Mouse (Mus musculus) cerebellum, adult 9-11 months (tissue): ENCODE data around the gene Gm3045.
A peak's percentile ranks its signal among the peaks of the same experiment; 100 is the strongest.

Experiments
- DNase-seq: peaks from one replicate; pipeline ENCODE4 v3.0.0; 2022

The Gm3045 gene

DNA sequence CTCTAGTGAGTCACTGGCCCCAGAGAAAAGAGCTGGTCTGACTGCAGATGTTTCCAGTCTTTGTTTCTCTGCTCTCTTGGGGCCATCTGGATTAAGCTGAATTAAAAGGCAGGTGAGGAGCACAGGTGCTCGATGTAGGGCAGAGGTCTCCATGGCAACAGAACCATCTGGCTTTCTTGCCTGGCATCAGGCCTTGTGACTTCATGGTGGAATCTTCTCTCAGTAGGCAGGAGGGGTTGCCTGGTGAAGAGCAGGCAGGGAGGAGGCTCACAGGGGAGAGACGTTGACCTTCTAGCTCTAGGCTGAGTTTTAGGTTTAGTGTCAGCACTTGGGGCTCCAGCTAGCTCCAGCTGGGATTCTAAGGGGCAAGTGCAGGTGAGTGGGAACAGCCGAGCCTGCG is at the start of gene Gm3045:
TSS of gene Gm3045 (plus strand) at position 230 of the 400 bp plus-strand sequence.
- DNase-seq: peak; percentile 52

GRCm38 (mm10) chr13:56380855-56381685 is 45.3 kb upstream of the Gm3045 start:
- no peak for DNase-seq

DNA sequence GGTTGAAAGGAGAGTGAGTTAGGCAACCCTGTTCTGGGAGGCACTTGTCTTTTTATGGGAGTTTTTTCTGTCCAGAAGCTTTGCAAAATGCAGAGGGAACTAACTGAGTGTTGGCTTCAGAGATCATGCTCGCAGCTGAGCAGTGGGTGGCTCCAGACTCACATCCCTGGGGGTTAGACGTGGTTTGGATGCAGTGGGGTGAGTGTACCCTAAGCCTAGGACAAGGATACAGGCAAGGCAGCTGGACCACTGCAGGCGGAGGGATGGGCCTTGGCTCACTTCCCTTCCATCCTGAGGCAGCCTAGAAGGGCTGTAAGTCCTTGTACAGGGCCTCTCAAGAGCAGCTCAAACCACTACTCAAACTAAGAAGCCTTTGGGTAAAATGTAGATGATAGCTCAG is 43.0 kb upstream of the Gm3045 start:
- DNase-seq: no peak

GRCm38 (mm10) chr13:56386411-56386810 is 40.0 kb upstream of the Gm3045 start:
- DNase-seq: no peak

DNA sequence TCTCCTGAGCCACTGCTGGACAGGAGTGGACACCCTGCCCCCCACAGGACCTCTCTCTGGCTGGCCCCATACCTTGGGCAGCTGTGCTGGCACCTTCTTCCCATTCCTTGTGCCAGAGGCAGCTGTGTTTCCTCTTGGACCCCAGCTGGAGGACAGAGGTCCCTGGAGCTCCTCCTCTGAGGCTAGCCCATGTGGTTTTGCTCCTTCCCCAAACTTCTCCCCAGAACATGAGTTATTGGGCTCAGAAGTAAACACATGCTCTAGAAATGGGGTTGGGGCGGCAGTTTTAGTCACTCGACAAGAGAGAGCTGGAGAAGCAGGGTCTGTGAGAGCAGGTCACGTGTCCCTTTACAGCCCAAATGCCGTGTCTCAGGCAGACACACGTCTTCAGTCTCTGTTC is 39.0 kb upstream of the Gm3045 start:
- DNase-seq: no peak

DNA sequence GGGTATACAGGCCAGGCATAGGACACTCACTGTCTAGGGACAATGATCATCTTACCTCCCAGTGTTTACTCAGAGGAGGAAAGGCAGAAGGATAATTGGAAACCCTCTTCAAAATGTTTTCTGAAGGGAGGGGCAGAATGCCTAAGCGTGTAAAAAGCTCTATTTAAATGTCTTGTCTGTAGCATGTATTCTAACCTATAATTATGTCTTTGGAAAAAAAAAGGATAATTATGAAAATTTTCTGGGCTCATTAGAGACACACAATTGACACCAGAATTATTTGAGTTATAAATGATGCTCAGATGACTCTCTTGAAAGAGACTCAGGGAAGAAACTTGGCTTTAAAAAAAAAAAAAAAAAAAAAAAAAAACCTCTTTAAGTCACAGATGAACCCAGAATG is 38.4 kb upstream of the Gm3045 start:
- DNase-seq: no peak

- peak; percentile 11 for DNase-seq
Measured at GRCm38 (mm10) chr13:56397572-56397971, 28.8 kb upstream of the Gm3045 start.

GRCm38 (mm10) chr13:56401186-56401585 is 25.2 kb upstream of the Gm3045 start:
- DNase-seq: no peak

DNA sequence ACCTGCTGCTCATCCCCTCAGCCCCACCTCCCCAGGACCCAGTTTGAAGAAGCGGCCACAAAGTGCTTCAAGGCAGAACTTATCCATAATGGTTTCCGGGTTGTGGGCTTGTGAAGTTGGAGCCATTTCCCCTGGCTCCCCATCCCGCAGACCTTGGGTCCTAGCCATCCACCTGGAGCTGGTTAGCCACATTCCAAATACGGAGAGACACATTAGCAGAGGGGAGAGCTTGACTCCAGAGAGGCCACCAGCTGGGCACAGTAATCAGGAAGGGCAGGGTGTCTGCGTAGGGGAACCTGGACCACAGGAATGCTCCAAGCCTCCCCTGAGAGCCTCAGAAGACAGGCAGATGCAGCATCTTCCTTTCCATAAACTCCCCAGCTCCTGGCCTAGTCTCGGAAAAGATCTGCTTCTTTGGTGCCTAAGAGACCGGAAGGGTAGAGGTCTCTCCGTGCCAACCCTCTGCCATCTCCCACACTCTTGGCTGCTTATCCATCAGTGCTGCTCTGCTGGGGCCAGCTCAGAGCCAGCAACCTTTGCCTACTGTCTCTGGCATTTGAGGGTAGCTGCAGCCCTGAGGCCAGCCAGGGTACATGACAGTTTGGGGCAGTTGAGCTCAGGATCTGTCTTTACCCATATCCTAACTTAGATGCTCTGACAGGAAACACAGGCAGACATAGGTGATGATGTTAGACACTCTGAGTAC is 22.9 kb upstream of the Gm3045 start:
- no peak for DNase-seq

DNA sequence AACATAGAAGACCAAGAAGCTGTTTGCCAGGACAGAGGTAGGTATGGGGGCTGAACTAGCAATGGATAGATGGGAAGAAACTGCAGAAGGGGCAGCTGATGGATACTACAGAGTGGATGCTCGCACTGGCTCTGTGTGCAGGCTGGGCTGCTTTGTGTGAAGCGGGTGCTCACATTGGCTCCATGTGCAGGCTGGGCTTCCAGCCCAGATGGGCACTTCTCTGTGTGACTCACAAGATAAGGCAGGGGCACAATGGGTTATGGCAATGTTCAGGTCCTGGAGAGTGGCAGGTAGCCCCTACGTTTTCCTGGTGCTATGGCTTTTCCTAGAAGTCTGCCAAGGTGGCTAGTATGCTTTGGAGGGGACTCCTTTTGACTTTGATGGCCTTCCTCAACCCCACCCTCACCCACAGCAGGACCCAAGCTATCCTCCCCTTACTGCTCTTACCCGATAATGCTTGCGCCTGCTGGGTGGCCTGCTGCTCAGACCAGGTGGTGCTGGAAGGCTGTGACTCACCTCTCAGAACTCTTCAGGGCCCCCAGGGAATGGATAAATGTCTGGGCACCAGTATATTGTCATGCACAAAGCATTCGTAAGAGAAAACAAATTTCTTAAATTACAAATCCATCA is 21.8 kb upstream of the Gm3045 start:
- peak; percentile 34 for DNase-seq

- DNase-seq: no peak
Measured at GRCm38 (mm10) chr13:56412286-56412873, 14.0 kb upstream of the Gm3045 start.

DNA sequence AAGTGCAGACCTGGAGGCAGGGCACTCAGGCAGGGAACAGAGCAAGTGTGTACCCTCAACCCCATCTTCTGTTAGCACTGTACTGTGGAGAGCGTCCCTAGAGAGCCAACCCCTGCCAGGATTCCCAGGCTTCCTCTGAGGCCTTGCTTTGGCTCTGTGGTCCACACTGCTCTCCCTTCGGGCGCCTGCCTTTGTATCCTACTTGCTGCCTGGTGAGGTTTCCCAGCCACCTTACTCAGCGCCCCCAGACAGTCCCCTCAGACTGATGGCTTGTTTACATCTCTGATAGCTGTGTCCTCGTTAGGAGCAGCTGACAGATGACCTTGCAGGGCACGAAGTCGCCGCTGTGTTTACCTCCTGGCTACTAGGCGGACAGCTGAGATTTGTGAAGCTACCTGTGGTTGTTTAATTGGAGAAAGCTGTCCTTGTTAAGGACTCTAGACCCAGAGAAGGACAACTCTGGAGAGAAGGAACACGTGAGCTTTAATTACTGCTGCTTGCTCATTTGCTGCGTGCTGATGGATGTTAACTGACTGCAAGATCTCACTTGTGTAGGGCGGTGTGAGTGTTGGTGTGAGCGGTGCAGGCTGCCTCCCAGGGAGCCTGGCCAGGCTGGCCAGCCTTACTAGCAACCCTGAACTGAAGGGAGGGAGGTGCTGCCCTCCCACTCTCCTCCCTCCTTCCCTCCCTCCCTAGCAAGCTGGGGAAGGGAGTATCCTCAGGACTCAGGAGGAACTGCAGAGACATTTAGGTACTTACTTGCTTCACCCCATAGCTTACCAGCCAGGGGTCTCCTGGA is 7.5 kb upstream of the Gm3045 start:
- DNase-seq: no peak

GRCm38 (mm10) chr13:56419538-56419937 is 6.9 kb upstream of the Gm3045 start:
- no peak for DNase-seq

- DNase-seq: peak; percentile 31
Measured at GRCm38 (mm10) chr13:56422072-56422723, 4.2 kb upstream of the Gm3045 start.

GRCm38 (mm10) chr13:56425931-56426330 is 463 bp upstream of the Gm3045 start:
- no peak for DNase-seq

GRCm38 (mm10) chr13:56428724-56429500 is 2.5 kb downstream of the Gm3045 start:
- DNase-seq: peak; percentile 69

DNA sequence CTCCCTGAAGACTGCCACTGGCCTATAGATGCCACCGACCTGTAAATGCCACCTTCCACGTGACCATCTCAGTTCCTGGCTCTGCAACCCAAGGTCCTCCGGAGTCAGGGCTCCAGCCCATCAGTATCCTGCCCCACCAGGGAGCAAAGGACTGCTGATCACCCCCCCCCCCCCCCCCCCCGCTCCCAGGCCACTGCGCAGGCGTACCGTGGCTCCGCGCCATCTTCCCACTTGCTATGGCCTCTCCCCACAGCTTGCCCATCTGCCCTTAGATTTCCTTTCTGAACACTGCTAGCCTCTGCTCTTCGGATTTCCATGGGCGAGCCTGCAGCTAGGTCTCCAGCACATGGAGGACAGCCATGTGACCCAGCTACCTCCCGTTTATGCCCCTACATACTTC is 6.1 kb downstream of the Gm3045 start:
- DNase-seq: peak; percentile 71

DNA sequence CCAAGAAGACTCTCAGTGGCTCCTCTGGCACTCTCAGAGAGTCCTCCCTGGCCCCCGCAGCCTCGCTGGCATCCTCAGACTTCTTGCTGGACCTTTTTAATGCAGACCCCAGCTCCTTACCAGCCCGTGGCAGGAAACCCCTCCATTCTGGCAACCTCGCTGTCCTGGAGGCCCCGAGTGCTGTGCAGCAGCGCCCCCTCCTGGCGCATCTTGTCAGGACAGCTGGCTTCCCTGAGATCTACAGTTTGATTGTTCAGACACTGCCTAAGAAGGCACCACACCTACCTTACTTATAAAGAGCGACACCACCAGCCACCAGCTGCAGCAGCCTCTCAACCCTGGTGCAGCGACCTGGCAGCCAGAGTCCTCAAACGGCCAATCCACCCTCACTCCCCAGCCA is 7.1 kb downstream of the Gm3045 start:
- DNase-seq: peak; percentile 68

- no peak for DNase-seq
Measured at GRCm38 (mm10) chr13:56434311-56434751, 7.9 kb downstream of the Gm3045 start.

DNA sequence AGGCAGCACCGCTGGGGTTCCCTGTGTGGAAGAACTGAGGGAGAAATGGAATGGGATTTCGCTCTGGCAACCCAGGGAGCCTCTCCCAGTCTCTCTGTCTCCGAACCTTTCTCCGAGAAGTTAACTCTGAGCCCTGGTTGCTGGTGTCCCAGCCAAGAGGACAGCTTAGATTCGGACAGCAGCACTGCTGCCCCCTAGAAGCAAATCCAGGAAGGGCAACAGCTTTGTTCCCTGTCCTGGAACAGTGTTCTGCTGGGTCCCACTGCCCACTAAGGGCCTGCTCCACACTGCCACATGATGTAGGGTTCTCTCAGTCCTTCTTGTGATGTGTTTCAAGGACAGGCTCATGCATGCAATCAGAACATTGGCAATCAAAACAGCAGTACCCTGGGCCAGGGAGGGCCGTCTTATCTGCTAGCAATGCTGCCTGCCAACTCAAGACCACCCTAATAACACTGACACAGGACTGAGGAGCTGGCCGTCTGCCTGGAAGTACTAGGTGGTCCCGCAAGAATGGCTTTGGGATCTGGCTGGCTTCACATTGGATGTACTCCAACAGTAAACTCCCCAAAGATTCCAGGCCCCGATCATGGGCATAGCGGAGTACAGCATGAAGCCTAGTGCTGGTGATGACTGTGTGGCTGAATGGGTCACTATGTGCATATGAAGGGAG is 9.4 kb downstream of the Gm3045 start:
- no peak for DNase-seq
